Mouse (Mus musculus) heart, adult 2 months (tissue): ENCODE data around the gene Adcy7.

Experiments
- CTCF ChIP-seq: fragments of 200-600 bp; IDR thresholded peaks from 2 replicates; pipeline ENCODE4 v1.8.1; 2022; ENCODE audit warnings: antibody characterized with exemption, mild to moderate bottlenecking, moderate library complexity
- EP300 ChIP-seq: fragments of 200-500 bp; IDR thresholded peaks from 2 replicates; pipeline ENCODE4 v1.6.1; 2011; ENCODE audit warnings: low read depth, low read length, control low read depth; ENCODE audit not compliant: insufficient read depth
- POLR2A ChIP-seq: fragments of 200-500 bp; IDR thresholded peaks from 2 replicates; pipeline ENCODE4 v1.6.1; 2011; ENCODE audit warnings: mild to moderate bottlenecking, low read depth, low read length, control low read depth; ENCODE audit not compliant: insufficient read depth

- TF ChIP-seq CTCF (no peak), POLR2A (no peak), EP300 (no peak)
Measured at GRCm38 (mm10) chr8:88326328-88326727, 54.1 kb downstream of the Adcy7 start.
